Mouse (Mus musculus): ENCODE measurements at regions not wholly inside any gene's neighbourhood (a gene's known extent, or its start where the extent isn't known, plus 50 kb on each side); places are given as distances from the start of the nearest gene placed in this dataset.

GRCm38 (mm10) chr9:69671199-69671598 lies 89.5 kb downstream of the Foxb1 start:
- TF ChIP-seq GATA1 (IDR thresholded peaks at IDR 0.05; ENCODE audit: borderline replicate concordance, low read length) (no peak), FLI1 (IDR thresholded peaks at IDR 0.05; ENCODE audit: low read length) (no peak)
